Mouse (Mus musculus) bone marrow, adult 2 months (tissue): Measurements from ENCODE around the gene Rpp14.

Experiments used
- CTCF ChIP-seq: fragments of 200-500 bp; IDR thresholded peaks from 2 replicates; pipeline ENCODE4 v1.5.1; 2011; ENCODE audit warnings: low read length, control low read depth; ENCODE audit not compliant: control insufficient read depth, insufficient read depth
- POLR2A ChIP-seq: fragments of 200-500 bp; IDR thresholded peaks from 2 replicates; pipeline ENCODE4 v1.6.1; 2011; ENCODE audit warnings: low read depth, mild to moderate bottlenecking, control low read depth, low read length, borderline replicate concordance; ENCODE audit not compliant: control insufficient read depth

- TF ChIP-seq POLR2A (no peak), CTCF (no peak)
Observed at GRCm38 (mm10) chr14:8056076-8056475, 24.1 kb upstream of the Rpp14 start.
